Mouse (Mus musculus) effector memory CD4-positive, alpha-beta T cell, adult 7 months (primary cell): Measurements from ENCODE around the gene Pglyrp2. TPM values are rescaled to one million over a fixed set of nuclear protein-coding genes. Genes with fewer than 3 reads are reported as not detected.

Source experiments
- polyA plus RNA-seq: library from polyadenylated mRNA; unstranded; fragments of 100-300 nt; shearing (Covaris generic); gene quantifications from one replicate; pipeline ENCODE4 v1.2.1, GENCODE M21; 2017

Gene Pglyrp2
- 34.3 TPM for polyA plus RNA-seq

DNA sequence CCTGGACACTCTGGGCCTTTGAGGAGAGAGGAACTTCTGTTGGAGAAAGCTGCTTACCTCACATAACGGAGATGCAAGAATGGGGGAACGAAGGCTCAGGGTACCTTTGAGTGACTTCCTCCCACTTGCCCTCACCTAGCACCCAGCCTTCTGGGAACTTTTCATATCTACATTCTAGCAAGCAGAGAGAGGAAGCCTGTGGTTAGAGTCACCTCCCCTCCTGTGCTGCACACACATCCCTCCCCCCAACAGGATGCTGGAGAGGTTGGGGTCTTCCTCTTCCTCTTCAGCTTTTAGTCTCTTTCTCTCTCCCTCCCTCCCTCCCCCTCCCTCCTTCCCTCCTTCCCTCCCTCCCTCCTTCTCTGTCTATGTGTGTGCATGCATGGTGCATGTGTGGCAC is at the start of gene Pglyrp2:
Gene Pglyrp2, minus strand, starts transcription at position 134 of the 400 bp plus-strand sequence.

DNA sequence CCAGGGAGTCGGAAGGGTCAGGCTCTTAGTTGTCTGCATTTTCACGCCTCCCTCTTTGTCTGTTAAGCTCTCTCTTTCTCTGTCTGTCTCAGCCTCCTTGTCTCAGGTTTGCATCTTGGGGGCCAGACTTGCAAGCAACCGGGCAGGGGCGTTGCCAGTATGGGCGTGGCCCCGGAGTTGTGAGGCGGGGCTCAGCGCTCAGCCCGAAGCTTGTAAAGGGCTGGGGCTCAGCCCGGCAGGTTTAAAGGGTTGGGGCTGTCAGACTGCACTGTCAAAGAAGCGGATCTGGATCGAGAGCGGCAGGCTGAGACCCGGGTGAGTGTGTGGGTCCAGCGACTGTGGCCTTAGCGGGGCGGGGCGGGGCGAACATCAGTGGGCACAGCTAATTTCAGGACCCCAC is 28.5 kb upstream of the Pglyrp2 start, which contains the start of gene Cyp4f39:
Gene Cyp4f39, plus strand, starts transcription at position 242 of the 400 bp plus-strand sequence.

DNA sequence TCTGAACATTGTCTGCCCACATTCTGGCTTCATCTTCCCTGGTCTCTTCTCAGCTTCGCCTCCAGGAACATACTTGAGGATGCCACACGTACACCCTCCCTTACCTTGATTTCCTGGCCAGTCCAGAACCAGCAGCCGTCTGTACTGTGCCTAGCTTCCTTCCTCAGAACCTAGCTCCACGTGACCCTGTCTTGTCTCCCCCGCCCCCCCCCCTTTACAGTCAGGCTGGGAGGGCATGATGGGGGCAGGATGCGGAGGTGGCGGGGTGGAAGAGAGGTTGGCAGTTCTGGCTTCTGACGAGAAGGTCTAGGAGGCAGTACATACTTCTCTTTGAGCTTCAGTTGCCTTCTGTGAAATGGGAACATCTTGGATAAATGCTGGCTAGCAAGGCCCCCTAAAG is 20.6 kb downstream of the Pglyrp2 start, which contains the start of gene Rasal3:
Gene Rasal3, minus strand, starts transcription at position 167 of the 400 bp plus-strand sequence.

DNA sequence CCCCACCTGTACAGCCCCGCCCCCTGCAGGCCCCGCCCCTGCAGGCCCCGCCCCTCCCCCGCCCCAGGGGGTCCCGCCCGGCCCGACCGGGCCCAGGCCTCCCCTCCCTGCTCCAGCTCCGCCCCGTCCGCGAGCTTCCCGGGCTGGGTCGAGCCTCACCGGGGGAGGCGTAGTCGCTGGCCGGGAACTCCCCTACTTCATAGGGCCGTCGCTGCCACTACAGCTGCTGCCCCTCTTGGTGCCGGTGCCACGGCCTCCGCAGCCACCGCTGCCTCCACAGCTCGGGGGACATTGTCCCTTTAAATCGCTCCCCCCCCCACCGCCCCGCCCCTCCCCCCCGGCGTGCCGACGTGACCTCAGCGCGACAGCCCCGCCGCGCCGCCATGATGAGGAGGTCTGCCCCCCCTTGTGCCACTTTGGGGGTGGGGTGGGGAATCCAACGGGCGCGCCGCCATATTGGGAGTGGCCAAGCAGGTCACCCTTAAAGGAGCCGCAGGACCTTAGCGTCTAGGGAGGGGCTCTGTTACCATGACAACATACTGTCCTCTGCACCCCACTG is 34.8 kb downstream of the Pglyrp2 start, which contains the start of gene Wiz:
Gene Wiz, minus strand, starts transcription at position 339 of the 559 bp plus-strand sequence.

Other genes with a start within 250 kb of the Pglyrp2 start
- 0.40 TPM for gene Ephx3, start 234.6 kb downstream of the Pglyrp2 start, polyA plus RNA-seq
- gene Brd4, start 139.4 kb downstream of the Pglyrp2 start, polyA plus RNA-seq = 238 TPM
- gene Akap8, start 102.9 kb downstream of the Pglyrp2 start, polyA plus RNA-seq = 211 TPM
- gene Akap8l, start 73.6 kb downstream of the Pglyrp2 start, polyA plus RNA-seq = 181 TPM
- gene Wiz, start 34.7 kb downstream of the Pglyrp2 start, polyA plus RNA-seq = 15.8 TPM
- gene Rasal3, start 20.6 kb downstream of the Pglyrp2 start, polyA plus RNA-seq = 524 TPM
- not detected for gene Cyp4f39, start 28.6 kb upstream of the Pglyrp2 start, polyA plus RNA-seq
- 1.0 TPM for gene Cyp4f17, start 81.9 kb upstream of the Pglyrp2 start, polyA plus RNA-seq
- gene Cyp4f16, start 112.4 kb upstream of the Pglyrp2 start, polyA plus RNA-seq = 13.9 TPM
- gene Cyp4f37, start 197.1 kb upstream of the Pglyrp2 start, polyA plus RNA-seq = not detected
- gene Cyp4f40, start 234.7 kb upstream of the Pglyrp2 start, polyA plus RNA-seq = 0.23 TPM